Mouse (Mus musculus) intestine, postnatal 0 days (tissue): ENCODE results near the gene Gm4553. TPM values are rescaled to one million over a fixed set of nuclear protein-coding genes. Genes with fewer than 3 reads are reported as not detected.
"Not testable (repeated sequence)": the region's sequence is repeated elsewhere in the genome, so short reads cannot be mapped to it uniquely, and the experiment has no call there.

Experiments
- ATAC-seq: fragments of 200-750 bp; cut with Nextera tagmentation; 2 replicates; pipeline ENCODE4 v1.8.0; 2017; ENCODE audit warnings: mild to moderate bottlenecking, moderate TSS enrichment, moderate library complexity
- H3K27ac ChIP-seq: fragments of 300-500 bp; sonication (generic); 2 replicates; pipeline ENCODE4 v1.5.1; 2014; ENCODE audit warnings: mild to moderate bottlenecking, low read depth, low read length, moderate library complexity
- H3K27me3 ChIP-seq: fragments of 300-500 bp; sonication (generic); replicated peaks from 2 replicates; pipeline ENCODE4 v1.6.1; 2014; ENCODE audit warnings: low read length, mixed read lengths; ENCODE audit not compliant: control insufficient read depth, insufficient read depth
- H3K36me3 ChIP-seq: fragments of 300-500 bp; sonication (generic); 2 replicates; pipeline ENCODE4 v1.6.1; 2014; ENCODE audit warnings: mild to moderate bottlenecking, moderate library complexity; ENCODE audit not compliant: control insufficient read depth, insufficient read depth
- H3K4me1 ChIP-seq: fragments of 300-500 bp; sonication (generic); replicated peaks from 2 replicates; pipeline ENCODE4 v1.6.1; 2014; ENCODE audit warnings: antibody characterized with exemption, low read length, mixed read lengths; ENCODE audit not compliant: control insufficient read depth, insufficient read depth
- H3K4me2 ChIP-seq: fragments of 300-500 bp; sonication (generic); replicated peaks from 2 replicates; pipeline ENCODE4 v1.6.1; 2014; ENCODE audit warnings: low read depth, mild to moderate bottlenecking, moderate library complexity
- H3K4me3 ChIP-seq: fragments of 300-500 bp; sonication (generic); 2 replicates; pipeline ENCODE4 v1.5.1; 2014; ENCODE audit warnings: low read depth, low read length
- H3K9ac ChIP-seq: fragments of 300-500 bp; sonication (generic); 2 replicates; pipeline ENCODE4 v1.6.1; 2014; ENCODE audit warnings: mild to moderate bottlenecking, low read depth, low read length
- H3K9me3 ChIP-seq: fragments of 300-500 bp; sonication (generic); 2 replicates; pipeline ENCODE4 v1.6.1; 2016; ENCODE audit warnings: mixed run types; ENCODE audit not compliant: control insufficient read depth
- CTCF ChIP-seq: sonication (generic); IDR thresholded peaks from 2 replicates; pipeline ENCODE4 v1.5.1; 2016; ENCODE audit warnings: low read depth, mild to moderate bottlenecking, control low read depth, antibody characterized with exemption, moderate library complexity
- WGBS: fragments of 180-500 bp; shearing (Covaris S2); extraction: QIAGEN DNeasy Blood & Tissue Kit; methylation state at CpG from one replicate; pipeline ENCODE4 v1.1.7; 2014; 5-methylcytosine and 5-hydroxymethylcytosine counted together
- polyA plus RNA-seq: library from polyadenylated mRNA; unstranded; fragments of >200 nt; fragmentation: Nextera tagmentation; extraction: Ambion mirVana; gene quantifications from 2 replicates; pipeline ENCODE4 v1.2.1, GENCODE M21; 2015

The Gm4553 gene
- polyA plus RNA-seq, 1 experiment from 2014 or later: not detected

GRCm38 (mm10) chr7:142190289-142190688, 24.8 kb upstream of the Gm4553 start, which contains the start of gene Gm10153:
TSS of gene Gm10153 (minus strand) at chr7:142190389.
- Histone ChIP-seq H3K27ac (no peak within 1 kb of the TSS), H3K9ac (no peak within 1 kb of the TSS), H3K36me3 (no peaks in the 10 kb centered on the region), H3K4me2 (no peak within 1 kb of the TSS), H3K9me3 (0 out of 2 replicates have a peak, but pooled peaks cover 3% of the 10 kb centered on the region), H3K27me3 (peaks cover 17% of the 10 kb centered on the region), H3K4me1 (no peaks in the 10 kb centered on the region), H3K4me3 (no peak within 1 kb of the TSS)
- no peak for TF ChIP-seq CTCF
- peak; percentile 25; the same call in 1 of the 2 replicates for ATAC-seq
- WGBS: 15% methylated on average over 2 of the region's 2 CpGs

GRCm38 (mm10) chr7:142188156-142188555, 22.6 kb upstream of the Gm4553 start:
- H3K27me3 ChIP-seq: peaks cover 17% of the 10 kb centered on the region
- no peaks in the 10 kb centered on the region for H3K36me3 ChIP-seq
- H3K9me3 ChIP-seq: no peaks in the 10 kb centered on the region
- H3K9ac ChIP-seq: no peak overlapping the region
- H3K4me2 ChIP-seq: no peak overlapping the region
- 76% methylated on average over 2 of the region's 2 CpGs for WGBS
- H3K4me3 ChIP-seq: no peak overlapping the region
- no peak for TF ChIP-seq CTCF
- ATAC-seq: no peak
- H3K27ac ChIP-seq: no peak overlapping the region
- no peaks in the 10 kb centered on the region for H3K4me1 ChIP-seq

- no peak overlapping the region for H3K4me2 ChIP-seq
- no peak overlapping the region for H3K27ac ChIP-seq
- H3K9ac ChIP-seq: no peak overlapping the region
- H3K9me3 ChIP-seq: no peaks in the 10 kb centered on the region
- H3K36me3 ChIP-seq: no peaks in the 10 kb centered on the region
- H3K4me3 ChIP-seq: no peak overlapping the region
- ATAC-seq: no peak
- no peaks in the 10 kb centered on the region for H3K27me3 ChIP-seq
- no peaks in the 10 kb centered on the region for H3K4me1 ChIP-seq
- WGBS: 39% methylated on average over 1 of the region's 1 CpGs
- no peak for TF ChIP-seq CTCF
These were observed 15.5 kb upstream of the Gm4553 start for GRCm38 (mm10) chr7:142181021-142181420.

- H3K9ac ChIP-seq: no peak overlapping the region
- H3K4me1 ChIP-seq: no peaks in the 10 kb centered on the region
- no peak for ATAC-seq
- H3K27me3 ChIP-seq: no peaks in the 10 kb centered on the region
- H3K4me3 ChIP-seq: no peak overlapping the region
- WGBS: 94% methylated on average over 1 of the region's 1 CpGs
- no peaks in the 10 kb centered on the region for H3K36me3 ChIP-seq
- no peak overlapping the region for H3K4me2 ChIP-seq
- no peak for TF ChIP-seq CTCF
- H3K9me3 ChIP-seq: no peaks in the 10 kb centered on the region
- H3K27ac ChIP-seq: no peak overlapping the region
These were observed 13.1 kb upstream of the Gm4553 start for GRCm38 (mm10) chr7:142178685-142179084.

GRCm38 (mm10) chr7:142175905-142176304, 10.4 kb upstream of the Gm4553 start, which contains the start of gene Krtap5-2:
TSS of gene Krtap5-2 (minus strand) at chr7:142176005.
- not testable (repeated sequence) for H3K36me3 ChIP-seq, H3K9ac ChIP-seq, H3K27ac ChIP-seq, H3K4me1 ChIP-seq, ATAC-seq, H3K4me2 ChIP-seq, H3K4me3 ChIP-seq, H3K27me3 ChIP-seq, H3K9me3 ChIP-seq

- no peak overlapping the region for H3K9ac ChIP-seq
- H3K36me3 ChIP-seq: no peaks in the 10 kb centered on the region
- no peaks in the 10 kb centered on the region for H3K4me1 ChIP-seq
- peak; percentile 67 for TF ChIP-seq CTCF
- 0 out of 2 replicates have a peak, but pooled peaks cover 2% of the 10 kb centered on the region for H3K27me3 ChIP-seq
- H3K27ac ChIP-seq: no peak overlapping the region
- no peak for ATAC-seq
- H3K4me3 ChIP-seq: no peak overlapping the region
- no peaks in the 10 kb centered on the region for H3K9me3 ChIP-seq
- H3K4me2 ChIP-seq: no peak overlapping the region
- 50% methylated on average over 3 of the region's 3 CpGs for WGBS
These were observed 4.3 kb upstream of the Gm4553 start for GRCm38 (mm10) chr7:142169836-142170235.

- no peak overlapping the region for H3K27ac ChIP-seq
- ATAC-seq: no peak
- H3K9me3 ChIP-seq: no peaks in the 10 kb centered on the region
- H3K9ac ChIP-seq: no peak overlapping the region
- H3K4me1 ChIP-seq: no peaks in the 10 kb centered on the region
- no peaks in the 10 kb centered on the region for H3K27me3 ChIP-seq
- H3K4me2 ChIP-seq: no peak overlapping the region
- H3K4me3 ChIP-seq: no peak overlapping the region
- no peaks in the 10 kb centered on the region for H3K36me3 ChIP-seq
- 91% methylated on average over 3 of the region's 3 CpGs for WGBS
- no peak for TF ChIP-seq CTCF
These were observed 6.2 kb downstream of the Gm4553 start for GRCm38 (mm10) chr7:142159366-142159765.

- not testable (repeated sequence) for H3K27ac ChIP-seq, H3K27me3 ChIP-seq, H3K4me3 ChIP-seq, H3K4me1 ChIP-seq, H3K36me3 ChIP-seq, H3K9ac ChIP-seq, H3K9me3 ChIP-seq, H3K4me2 ChIP-seq, ATAC-seq
- 45% methylated on average over 2 of the region's 2 CpGs for WGBS
These were observed 8.5 kb downstream of the Gm4553 start, which contains the start of gene Gm29735 for GRCm38 (mm10) chr7:142157013-142157412. TSS of gene Gm29735 (minus strand) at chr7:142157113.
